Mouse (Mus musculus): Measurements from ENCODE around the gene Kcnq1. TPM values are rescaled to one million over a fixed set of nuclear protein-coding genes. Genes with fewer than 3 reads are reported as not detected.

Gene Kcnq1
- total RNA-seq, 4 experiments from 2014 or later: 3.7 to 14.9 (median 9.0) TPM

- DNase-seq: no peak
Observed at GRCm38 (mm10) chr7:143432631-143433030, 326.5 kb downstream of the Kcnq1 start.

DNA sequence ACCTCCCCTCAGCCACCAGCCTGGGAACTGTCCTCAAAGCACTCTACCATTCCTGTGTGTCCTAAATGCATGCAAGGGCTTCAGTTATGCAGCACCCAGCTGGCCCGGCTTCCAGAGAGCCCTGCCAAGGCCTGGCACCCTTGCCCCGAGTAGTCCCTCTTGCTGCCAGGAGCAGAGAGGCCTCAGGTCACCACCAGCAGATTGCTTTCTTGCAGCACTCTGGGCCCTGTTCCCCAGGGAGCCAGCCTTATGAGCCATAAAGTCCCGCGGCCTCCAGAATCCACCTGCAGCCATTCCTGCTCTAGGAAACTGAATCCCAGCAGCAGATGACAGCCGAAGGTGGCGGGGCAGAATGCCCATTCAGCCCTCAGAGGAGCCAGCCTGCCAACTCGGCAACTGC lies 327.2 kb downstream of the Kcnq1 start:
- peak; percentile 20 for DNase-seq

GRCm38 (mm10) chr7:143437231-143437893 lies 331.2 kb downstream of the Kcnq1 start:
- no peak for DNase-seq

DNA sequence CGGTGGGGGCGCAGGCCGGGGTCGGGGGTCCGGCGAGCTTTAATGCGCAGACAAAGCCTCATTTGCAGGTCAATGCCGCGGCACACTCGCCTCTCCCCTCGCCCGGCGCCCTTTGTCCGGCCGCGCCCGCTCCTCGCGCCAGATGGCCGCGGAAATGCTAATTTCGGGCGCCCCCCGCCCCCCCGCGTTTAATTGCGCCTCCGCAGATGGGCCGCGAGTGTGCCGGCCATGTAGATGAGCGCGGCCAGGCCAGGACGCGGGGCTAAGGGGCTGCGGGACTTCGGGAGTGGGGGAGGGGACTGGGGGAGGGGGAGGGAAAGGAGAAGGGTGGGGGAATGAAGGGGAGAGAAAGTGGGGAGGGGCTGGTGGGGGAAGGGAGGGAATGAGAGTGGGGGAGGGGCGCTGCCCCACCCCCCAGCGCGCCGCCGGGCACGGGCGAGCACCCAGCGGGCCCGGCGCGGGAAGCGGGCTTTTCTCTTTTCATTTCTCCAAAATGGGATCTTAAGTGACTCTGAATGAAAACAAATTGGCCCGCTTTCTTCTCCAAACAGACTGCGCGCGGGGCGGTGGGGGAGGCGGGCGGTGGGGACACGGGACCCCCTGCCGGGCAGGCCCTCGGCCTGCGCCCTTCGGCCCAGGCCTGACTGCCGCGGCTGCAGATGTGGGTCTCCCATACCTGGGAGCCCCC lies 331.9 kb downstream of the Kcnq1 start:
- no peak for DNase-seq

DNA sequence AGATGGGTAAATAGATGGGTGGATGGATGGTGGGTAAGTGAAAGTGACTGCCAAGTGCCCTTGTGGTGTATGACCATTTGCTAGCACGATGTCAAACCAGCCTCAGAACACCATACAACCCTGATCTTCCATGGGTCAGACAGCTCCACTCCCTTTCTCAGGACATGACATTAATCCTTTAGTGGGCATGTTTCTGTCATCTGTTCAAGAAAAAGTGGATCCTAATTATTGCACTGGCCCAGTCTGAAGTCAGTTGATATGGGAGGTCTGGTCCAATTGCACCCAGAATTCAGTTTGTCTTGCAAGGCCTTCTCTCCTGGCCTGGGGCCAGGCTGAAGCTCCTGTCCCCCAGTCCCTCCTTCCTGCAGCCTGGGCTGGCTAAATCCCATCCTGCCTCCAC lies 332.8 kb downstream of the Kcnq1 start:
- DNase-seq: no peak

GRCm38 (mm10) chr7:143444580-143444954 lies 338.4 kb downstream of the Kcnq1 start:
- no peak for DNase-seq

GRCm38 (mm10) chr7:143444955-143445648 lies 338.9 kb downstream of the Kcnq1 start:
- no peak for DNase-seq

DNA sequence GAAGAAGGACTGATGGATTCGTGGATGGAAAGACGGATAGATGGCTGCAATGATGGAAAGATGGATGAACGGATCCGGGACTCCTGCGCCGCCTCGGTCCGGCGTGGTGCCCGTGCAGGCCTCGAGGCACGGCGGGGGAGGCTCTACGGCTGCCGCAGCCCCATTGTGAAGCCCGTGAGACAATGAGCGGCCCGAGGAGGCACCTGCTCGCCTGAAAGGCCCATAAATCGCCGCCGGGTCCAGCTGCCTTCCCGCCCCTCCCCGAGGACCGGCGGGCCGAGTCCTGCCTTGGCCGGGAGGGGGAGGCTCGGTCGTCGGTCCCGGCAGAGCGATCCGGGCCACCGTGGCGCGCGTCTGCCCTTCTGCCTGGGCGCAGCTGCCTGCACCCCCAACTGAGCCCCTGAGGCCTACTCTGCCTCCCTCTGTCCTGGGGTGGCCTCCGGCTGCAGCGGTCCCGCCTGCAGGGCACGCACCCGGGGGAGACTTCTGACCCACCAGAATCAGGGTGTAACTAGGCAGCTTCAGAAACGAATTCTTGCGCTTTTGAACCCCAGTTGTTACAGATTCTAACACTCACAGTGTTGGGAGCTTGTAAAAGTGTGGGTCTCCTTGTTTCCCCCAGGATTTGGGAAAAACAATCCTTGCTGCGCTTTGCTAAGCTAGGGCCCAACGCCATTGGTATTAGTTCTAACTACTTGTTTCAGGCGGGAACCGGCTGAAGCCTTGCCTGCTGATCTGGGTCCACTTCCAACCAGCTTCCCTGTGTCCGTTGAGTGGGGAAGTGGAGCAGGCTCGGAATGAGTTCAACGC lies 339.7 kb downstream of the Kcnq1 start:
- DNase-seq: no peak

- DNase-seq: no peak
Observed at GRCm38 (mm10) chr7:143447130-143447529, 341.0 kb downstream of the Kcnq1 start.

DNA sequence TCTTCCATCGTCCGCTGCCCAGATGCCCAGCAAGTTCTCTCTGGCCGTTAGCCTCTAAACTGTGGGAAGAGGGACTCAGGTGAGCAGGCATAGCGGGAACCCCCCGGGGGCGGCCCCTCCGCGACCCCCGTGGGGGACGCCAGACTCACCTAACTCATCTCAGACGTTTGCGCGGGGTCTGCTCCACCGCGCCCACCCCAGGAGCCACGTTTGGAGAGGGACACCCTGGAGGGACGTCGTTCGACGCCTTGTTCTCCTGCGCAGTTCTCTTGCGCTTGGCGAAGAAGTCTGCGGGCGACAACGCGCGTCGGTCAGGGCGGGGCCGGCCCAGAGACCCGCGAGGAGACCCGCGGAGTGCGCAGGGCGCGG lies 352.8 kb downstream of the Kcnq1 start:
- DNase-seq: no peak

DNA sequence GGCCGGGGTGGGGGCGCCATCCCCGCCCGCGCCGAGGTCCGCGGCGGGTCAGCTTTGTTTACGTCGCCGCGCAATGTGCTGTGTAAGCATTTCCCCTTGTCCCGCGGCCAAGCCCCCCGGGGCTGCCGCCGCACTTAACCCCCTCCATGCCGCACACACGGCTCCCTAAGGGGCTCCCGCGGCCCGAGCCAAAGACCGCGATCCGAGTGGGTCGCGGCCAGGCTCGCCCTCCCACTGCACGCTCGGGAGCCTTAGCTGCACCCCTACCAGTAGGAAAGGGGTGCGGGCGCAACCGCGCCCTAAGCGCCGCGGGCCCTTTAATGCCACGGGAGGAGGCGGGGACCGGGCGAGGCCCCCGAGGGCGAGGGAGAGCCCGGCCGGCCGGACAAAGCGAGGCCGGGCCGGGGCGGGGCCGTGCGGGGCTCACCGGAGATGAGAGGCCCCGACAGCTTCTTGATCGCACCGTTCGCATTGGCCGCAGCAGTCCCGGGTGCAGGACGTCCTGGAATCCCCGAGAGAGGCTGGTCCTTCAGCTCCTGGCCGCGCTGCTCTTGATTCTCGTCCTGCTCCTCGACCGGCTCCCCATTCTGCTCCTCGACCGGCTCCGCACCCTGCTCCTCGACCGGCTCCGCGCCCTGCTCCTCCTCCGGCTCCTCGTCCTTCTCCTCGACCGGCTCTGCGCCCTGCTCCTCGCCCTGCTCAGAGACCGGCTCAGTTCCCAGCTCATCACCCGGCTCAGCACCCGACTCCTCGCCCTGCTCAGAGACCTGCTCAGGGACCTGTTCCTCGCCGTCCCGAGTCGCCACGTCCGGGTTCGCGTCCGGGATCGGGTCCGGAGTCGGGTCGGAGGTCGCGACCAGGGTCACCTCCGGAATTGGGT lies 353.4 kb downstream of the Kcnq1 start:
- no peak for DNase-seq

- DNase-seq: no peak
Observed at GRCm38 (mm10) chr7:143460217-143460834, 354.2 kb downstream of the Kcnq1 start.

DNA sequence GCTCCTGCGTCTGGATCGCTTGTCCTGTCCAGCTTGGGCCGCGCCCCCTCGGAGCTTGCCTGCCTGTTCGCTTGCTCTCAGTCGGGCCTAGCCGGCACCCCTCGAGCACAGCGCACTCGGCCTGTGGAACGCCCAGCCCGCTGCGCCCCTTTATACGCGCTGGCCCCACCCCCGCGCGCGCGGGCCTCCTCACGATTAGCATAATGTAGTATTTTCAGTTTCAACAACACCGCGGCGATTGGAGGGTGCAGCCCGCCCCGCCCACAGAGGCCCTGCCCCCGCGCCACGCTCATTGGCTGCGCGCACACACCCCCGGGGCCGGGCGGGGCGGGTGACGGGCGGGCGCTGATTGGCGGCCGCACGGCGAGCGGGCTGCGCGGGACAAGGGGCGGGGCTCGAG lies 354.7 kb downstream of the Kcnq1 start, which contains the start of gene Cdkn1c:
Cdkn1c (minus strand) TSS at position 177 of the 400 bp plus-strand sequence.
- peak; percentile 85 for DNase-seq

DNA sequence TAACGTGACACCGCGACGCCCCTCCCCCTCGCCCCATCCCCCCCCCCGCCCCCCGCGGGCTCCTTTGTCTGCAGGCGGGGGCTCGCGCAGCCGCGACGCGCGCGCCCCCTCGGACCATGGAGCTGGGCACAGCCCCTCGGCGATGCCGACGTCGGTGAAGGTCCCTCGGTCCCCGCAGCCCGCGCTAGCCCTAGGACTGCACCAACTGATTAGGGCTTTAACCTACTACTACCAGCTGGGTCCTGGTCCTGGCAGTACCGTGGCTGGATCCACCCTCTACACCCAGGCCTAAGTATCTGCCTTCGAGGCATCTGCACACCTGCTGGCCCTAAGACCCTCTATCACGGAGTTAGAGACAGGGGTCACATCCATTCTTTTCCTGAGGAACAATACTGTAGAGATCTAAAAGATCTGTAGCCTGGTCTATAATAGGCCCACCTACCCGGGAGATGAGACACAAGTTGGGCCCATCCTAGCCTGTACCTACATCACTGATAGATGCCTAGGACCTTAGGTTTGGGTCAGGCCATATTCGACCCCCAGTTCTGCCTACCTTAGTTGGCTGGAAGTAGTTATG lies 355.2 kb downstream of the Kcnq1 start:
- no peak for DNase-seq

DNA sequence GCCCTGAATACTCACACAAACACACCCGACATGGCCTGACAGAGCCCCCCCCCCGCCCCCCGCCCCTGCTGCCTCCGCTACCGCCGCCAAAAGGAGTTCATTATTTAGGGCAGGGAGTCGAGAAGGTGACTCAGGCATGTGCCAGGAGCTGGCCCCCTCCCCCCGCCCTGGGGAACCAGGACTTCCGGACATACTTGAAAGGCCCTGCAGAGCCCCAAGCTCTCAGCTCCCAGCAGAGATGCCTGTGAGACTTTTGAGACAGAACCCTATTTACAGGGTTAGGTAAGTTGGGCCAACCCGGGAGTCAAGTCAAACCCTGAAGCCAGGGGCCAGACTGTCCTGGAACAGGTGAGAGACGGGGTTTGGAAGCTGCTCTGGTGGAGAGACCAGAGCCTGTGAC lies 355.8 kb downstream of the Kcnq1 start:
- no peak for DNase-seq

DNA sequence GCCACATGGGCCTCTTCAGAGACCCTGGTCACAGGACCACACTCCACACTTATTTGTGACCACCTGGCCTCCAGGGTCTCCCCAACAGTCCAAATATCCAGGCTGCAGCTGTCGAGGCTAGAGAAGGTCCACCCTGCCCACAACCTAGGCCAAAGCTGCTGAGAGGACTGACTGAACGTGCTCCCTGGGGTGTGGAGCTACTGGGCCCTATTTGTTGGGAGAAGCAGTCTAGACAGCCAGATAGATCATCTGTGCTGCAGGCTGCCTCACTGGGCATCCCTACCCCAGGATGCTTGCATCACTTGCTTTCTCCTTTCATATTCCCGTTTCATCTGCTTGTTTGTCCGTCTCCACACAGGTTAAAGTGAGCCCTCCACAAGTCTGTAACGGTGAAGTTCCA lies 356.4 kb downstream of the Kcnq1 start:
- DNase-seq: no peak

DNA sequence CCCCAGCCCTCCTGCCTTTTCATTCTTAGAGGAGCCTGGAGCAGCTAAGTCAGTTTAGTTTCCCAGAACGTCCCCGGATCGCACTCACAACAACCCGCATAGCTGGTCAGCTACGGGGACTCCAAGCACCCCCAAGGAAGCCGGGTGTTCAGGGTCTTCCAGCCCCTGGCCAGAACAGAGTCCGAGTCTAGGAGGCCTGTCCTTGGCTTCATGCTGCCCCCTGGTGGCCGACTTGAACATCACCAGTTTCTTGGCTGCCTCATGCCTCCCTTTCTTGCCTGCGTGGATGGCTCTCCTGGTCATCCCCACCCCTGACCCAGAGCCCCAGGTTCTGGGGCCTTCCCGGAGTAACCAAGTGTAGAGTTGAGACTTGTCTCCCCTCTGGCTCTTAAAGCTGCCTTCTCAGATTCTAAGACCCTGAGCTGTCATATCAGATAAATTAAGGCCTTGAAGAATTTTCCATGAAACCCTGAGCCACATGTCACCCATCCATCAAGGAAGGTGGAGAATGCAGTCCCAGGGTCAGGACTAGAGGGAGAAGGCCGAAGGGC lies 357.8 kb downstream of the Kcnq1 start:
- peak; percentile 73 for DNase-seq

- DNase-seq: peak; percentile 39
Observed at GRCm38 (mm10) chr7:143464811-143465560, 358.8 kb downstream of the Kcnq1 start.

GRCm38 (mm10) chr7:143466099-143466677 lies 360.0 kb downstream of the Kcnq1 start:
- peak; percentile 56 for DNase-seq

Data from adrenal gland, adult 8-10 months (tissue).